Mouse (Mus musculus): ENCODE results near the gene Setd1b. TPM values are rescaled to one million over a fixed set of nuclear protein-coding genes. Genes with fewer than 3 reads are reported as not detected.

Gene Setd1b
- polyA plus RNA-seq, 1 experiment from 2014 or later = 14.2 TPM

GRCm38 (mm10) chr5:123178792-123179191 is 36.8 kb downstream of the Setd1b start:
- no peak overlapping the region for H3K27ac ChIP-seq (replicated peaks; ENCODE audit: low read depth, low read length)
- no peak overlapping the region for H3K4me3 ChIP-seq (replicated peaks; ENCODE audit: low read depth, low read length)
- no peak overlapping the region for H3K9ac ChIP-seq (replicated peaks; ENCODE audit: low read length)
- no peaks in the 10 kb centered on the region for H3K9me3 ChIP-seq (ENCODE audit: control insufficient read depth, low read length)
- whole genome bisulfite sequencing = 96% methylated on average over 5 of the region's 5 CpGs
- DNase-seq (no peak), ATAC-seq (ENCODE audit: low FRiP score, low TSS enrichment) (no peak)
- no peaks in the 10 kb centered on the region for H3K27me3 ChIP-seq (ENCODE audit: control insufficient read depth, insufficient read depth, low read length)
- no peaks in the 10 kb centered on the region for H3K36me3 ChIP-seq (ENCODE audit: control insufficient read depth, insufficient read depth, low read length)
- no peak overlapping the region for H3K4me2 ChIP-seq (ENCODE audit: low read length)
- no peaks in the 10 kb centered on the region for H3K4me1 ChIP-seq (ENCODE audit: control insufficient read depth, insufficient read depth, low read length)

GRCm38 (mm10) chr5:123180390-123180789 is 38.4 kb downstream of the Setd1b start:
- Histone ChIP-seq H3K9ac (replicated peaks; ENCODE audit: low read length) (no peak overlapping the region), H3K4me3 (replicated peaks; ENCODE audit: low read depth, low read length) (no peak overlapping the region), H3K4me2 (ENCODE audit: low read length) (no peak overlapping the region), H3K4me1 (ENCODE audit: control insufficient read depth, insufficient read depth, low read length) (no peaks in the 10 kb centered on the region), H3K9me3 (ENCODE audit: control insufficient read depth, low read length) (no peaks in the 10 kb centered on the region), H3K27me3 (ENCODE audit: control insufficient read depth, insufficient read depth, low read length) (no peaks in the 10 kb centered on the region), H3K36me3 (ENCODE audit: control insufficient read depth, insufficient read depth, low read length) (no peaks in the 10 kb centered on the region), H3K27ac (replicated peaks; ENCODE audit: low read depth, low read length) (no peak overlapping the region)
- ATAC-seq (ENCODE audit: low FRiP score, low TSS enrichment) (no peak), DNase-seq (no peak)
- 95% methylated on average over 15 of the region's 15 CpGs for WGBS

GRCm38 (mm10) chr5:123181536-123181935 is 39.5 kb downstream of the Setd1b start:
- Histone ChIP-seq H3K27ac (replicated peaks; ENCODE audit: low read depth, low read length) (no peak overlapping the region), H3K4me2 (ENCODE audit: low read length) (no peak overlapping the region), H3K4me3 (replicated peaks; ENCODE audit: low read depth, low read length) (no peak overlapping the region), H3K9ac (replicated peaks; ENCODE audit: low read length) (no peak overlapping the region), H3K4me1 (ENCODE audit: control insufficient read depth, insufficient read depth, low read length) (no peaks in the 10 kb centered on the region), H3K27me3 (ENCODE audit: control insufficient read depth, insufficient read depth, low read length) (no peaks in the 10 kb centered on the region), H3K9me3 (ENCODE audit: control insufficient read depth, low read length) (no peaks in the 10 kb centered on the region), H3K36me3 (ENCODE audit: control insufficient read depth, insufficient read depth, low read length) (no peaks in the 10 kb centered on the region)
- 73% methylated on average over 6 of the region's 6 CpGs for WGBS
- DNase-seq (no peak), ATAC-seq (ENCODE audit: low FRiP score, low TSS enrichment) (no peak)

- no peak within 1 kb of the TSS for H3K27ac ChIP-seq (replicated peaks; ENCODE audit: low read depth, low read length)
- H3K9ac ChIP-seq (replicated peaks; ENCODE audit: low read length) = no peak within 1 kb of the TSS
- 87% methylated on average over 10 of the region's 10 CpGs for WGBS
- DNase-seq (no peak), ATAC-seq (ENCODE audit: low FRiP score, low TSS enrichment) (no peak)
- H3K4me1 ChIP-seq (ENCODE audit: control insufficient read depth, insufficient read depth, low read length) = no peaks in the 10 kb centered on the region
- H3K27me3 ChIP-seq (ENCODE audit: control insufficient read depth, insufficient read depth, low read length) = no peaks in the 10 kb centered on the region
- no peak within 1 kb of the TSS for H3K4me3 ChIP-seq (replicated peaks; ENCODE audit: low read depth, low read length)
- H3K36me3 ChIP-seq (ENCODE audit: control insufficient read depth, insufficient read depth, low read length) = no peaks in the 10 kb centered on the region
- no peaks in the 10 kb centered on the region for H3K9me3 ChIP-seq (ENCODE audit: control insufficient read depth, low read length)
- no peak within 1 kb of the TSS for H3K4me2 ChIP-seq (ENCODE audit: low read length)
These were observed 40.7 kb downstream of the Setd1b start, which contains the start of gene Hpd for GRCm38 (mm10) chr5:123182651-123183050. TSS of gene Hpd (minus strand) at chr5:123182727.

GRCm38 (mm10) chr5:123185966-123186365 is 44.0 kb downstream of the Setd1b start:
- no peak overlapping the region for H3K4me2 ChIP-seq (ENCODE audit: low read length)
- H3K4me1 ChIP-seq (ENCODE audit: control insufficient read depth, insufficient read depth, low read length) = no peaks in the 10 kb centered on the region
- H3K9me3 ChIP-seq (ENCODE audit: control insufficient read depth, low read length) = no peaks in the 10 kb centered on the region
- no peaks in the 10 kb centered on the region for H3K36me3 ChIP-seq (ENCODE audit: control insufficient read depth, insufficient read depth, low read length)
- H3K27ac ChIP-seq (replicated peaks; ENCODE audit: low read depth, low read length) = no peak overlapping the region
- WGBS = 76% methylated on average over 6 of the region's 6 CpGs
- no peak for DNase-seq
- no peak for ATAC-seq (ENCODE audit: low FRiP score, low TSS enrichment)
- no peak overlapping the region for H3K9ac ChIP-seq (replicated peaks; ENCODE audit: low read length)
- no peak overlapping the region for H3K4me3 ChIP-seq (replicated peaks; ENCODE audit: low read depth, low read length)
- H3K27me3 ChIP-seq (ENCODE audit: control insufficient read depth, insufficient read depth, low read length) = no peaks in the 10 kb centered on the region

- no peak overlapping the region for H3K4me3 ChIP-seq (replicated peaks; ENCODE audit: low read depth, low read length)
- H3K27ac ChIP-seq (replicated peaks; ENCODE audit: low read depth, low read length) = no peak overlapping the region
- no peaks in the 10 kb centered on the region for H3K9me3 ChIP-seq (ENCODE audit: control insufficient read depth, low read length)
- H3K4me2 ChIP-seq (ENCODE audit: low read length) = no peak overlapping the region
- H3K27me3 ChIP-seq (ENCODE audit: control insufficient read depth, insufficient read depth, low read length) = no peaks in the 10 kb centered on the region
- 94% methylated on average over 3 of the region's 3 CpGs for WGBS
- no peaks in the 10 kb centered on the region for H3K4me1 ChIP-seq (ENCODE audit: control insufficient read depth, insufficient read depth, low read length)
- H3K36me3 ChIP-seq (ENCODE audit: control insufficient read depth, insufficient read depth, low read length) = no peaks in the 10 kb centered on the region
- no peak for DNase-seq
- no peak overlapping the region for H3K9ac ChIP-seq (replicated peaks; ENCODE audit: low read length)
- ATAC-seq (ENCODE audit: low FRiP score, low TSS enrichment) = no peak
These were observed 45.3 kb downstream of the Setd1b start for GRCm38 (mm10) chr5:123187306-123187705.

- Histone ChIP-seq H3K4me2 (ENCODE audit: low read length) (no peak overlapping the region), H3K9me3 (ENCODE audit: control insufficient read depth, low read length) (no peaks in the 10 kb centered on the region), H3K27ac (replicated peaks; ENCODE audit: low read depth, low read length) (no peak overlapping the region), H3K4me3 (replicated peaks; ENCODE audit: low read depth, low read length) (no peak overlapping the region), H3K9ac (replicated peaks; ENCODE audit: low read length) (no peak overlapping the region), H3K27me3 (ENCODE audit: control insufficient read depth, insufficient read depth, low read length) (no peaks in the 10 kb centered on the region), H3K36me3 (ENCODE audit: control insufficient read depth, insufficient read depth, low read length) (no peaks in the 10 kb centered on the region), H3K4me1 (ENCODE audit: control insufficient read depth, insufficient read depth, low read length) (no peaks in the 10 kb centered on the region)
- no peak for ATAC-seq (ENCODE audit: low FRiP score, low TSS enrichment)
- WGBS = 78% methylated on average over 3 of the region's 3 CpGs
- DNase-seq = no peak
These were observed 48.9 kb downstream of the Setd1b start for GRCm38 (mm10) chr5:123190912-123191311.

GRCm38 (mm10) chr5:123191427-123191826 is 49.4 kb downstream of the Setd1b start:
- no peaks in the 10 kb centered on the region for H3K9me3 ChIP-seq (ENCODE audit: control insufficient read depth, low read length)
- no peaks in the 10 kb centered on the region for H3K27me3 ChIP-seq (ENCODE audit: control insufficient read depth, insufficient read depth, low read length)
- H3K4me3 ChIP-seq (replicated peaks; ENCODE audit: low read depth, low read length) = no peak overlapping the region
- H3K36me3 ChIP-seq (ENCODE audit: control insufficient read depth, insufficient read depth, low read length) = no peaks in the 10 kb centered on the region
- no peak overlapping the region for H3K9ac ChIP-seq (replicated peaks; ENCODE audit: low read length)
- ATAC-seq (ENCODE audit: low FRiP score, low TSS enrichment) (no peak), DNase-seq (no peak)
- WGBS = 87% methylated on average over 6 of the region's 6 CpGs
- no peaks in the 10 kb centered on the region for H3K4me1 ChIP-seq (ENCODE audit: control insufficient read depth, insufficient read depth, low read length)
- no peak overlapping the region for H3K4me2 ChIP-seq (ENCODE audit: low read length)
- H3K27ac ChIP-seq (replicated peaks; ENCODE audit: low read depth, low read length) = no peak overlapping the region

- H3K4me3 ChIP-seq (replicated peaks; ENCODE audit: low read depth, low read length) = no peak overlapping the region
- no peak for ATAC-seq (ENCODE audit: low FRiP score, low TSS enrichment)
These were observed 50.7 kb downstream of the Setd1b start for GRCm38 (mm10) chr5:123192606-123193150.

More at GRCm38 (mm10) chr5:123192606-123193150, 50.7 kb downstream of the Setd1b start:
- Histone ChIP-seq H3K9me3 (ENCODE audit: control insufficient read depth, low read length) (no peaks in the 10 kb centered on the region), H3K36me3 (ENCODE audit: control insufficient read depth, insufficient read depth, low read length) (no peaks in the 10 kb centered on the region), H3K27me3 (ENCODE audit: control insufficient read depth, insufficient read depth, low read length) (no peaks in the 10 kb centered on the region), H3K27ac (replicated peaks; ENCODE audit: low read depth, low read length) (no peak overlapping the region), H3K4me1 (ENCODE audit: control insufficient read depth, insufficient read depth, low read length) (no peaks in the 10 kb centered on the region), H3K4me2 (ENCODE audit: low read length) (no peak overlapping the region), H3K9ac (replicated peaks; ENCODE audit: low read length) (no peak overlapping the region)
- peak; percentile 52 for DNase-seq
- 56% methylated on average over 9 of the region's 9 CpGs for WGBS

Measured in midbrain, embryonic 14.5 days (tissue).